Mouse (Mus musculus): ENCODE results near the gene Cst12. TPM values are rescaled to one million over a fixed set of nuclear protein-coding genes. Genes with fewer than 3 reads are reported as not detected.
"Not testable (repeated sequence)": the region's sequence is repeated elsewhere in the genome, so short reads cannot be mapped to it uniquely, and the experiment has no call there.

Gene Cst12
- 0.67 TPM in 1 of 2 replicates, not detected in the other for polyA plus RNA-seq (2015; fragmentation: Nextera tagmentation; extraction: Ambion mirVana)

- H3K4me2 ChIP-seq (replicated peaks), result no peak within 1 kb of the TSS
- WGBS, result 95% methylated on average over 6 of the region's 6 CpGs
- H3K9me3 ChIP-seq, result no peaks in the 10 kb centered on the region
- H3K27me3 ChIP-seq (replicated peaks), result no peaks in the 10 kb centered on the region
- no peak for ATAC-seq
- no peak within 1 kb of the TSS for H3K27ac ChIP-seq
- no peaks in the 10 kb centered on the region for H3K36me3 ChIP-seq
- H3K4me1 ChIP-seq (replicated peaks), result no peaks in the 10 kb centered on the region
- H3K9ac ChIP-seq, result no peak within 1 kb of the TSS
- no peak within 1 kb of the TSS for H3K4me3 ChIP-seq (replicated peaks)
Measured at GRCm38 (mm10) chr2:148789142-148789541, at the start of gene Cst12. Gene Cst12 (plus strand): TSS chr2:148789361.

GRCm38 (mm10) chr2:148743001-148743400 is 46.2 kb upstream of the Cst12 start:
- Histone ChIP-seq H3K36me3 (no peaks in the 10 kb centered on the region), H3K4me2 (replicated peaks) (no peak overlapping the region), H3K4me3 (replicated peaks) (no peak overlapping the region), H3K9ac (no peak overlapping the region), H3K27ac (no peak overlapping the region), H3K4me1 (replicated peaks) (no peaks in the 10 kb centered on the region), H3K9me3 (no peaks in the 10 kb centered on the region), H3K27me3 (replicated peaks) (no peaks in the 10 kb centered on the region)
- 86% methylated on average over 3 of the region's 3 CpGs for WGBS
- no peak for ATAC-seq

- H3K4me3 ChIP-seq (replicated peaks), result no peak overlapping the region
- 82% methylated on average over 3 of the region's 3 CpGs for WGBS
- ATAC-seq, result no peak
Measured at GRCm38 (mm10) chr2:148743846-148744407, 45.2 kb upstream of the Cst12 start.

GRCm38 (mm10) chr2:148750058-148750457 is 39.1 kb upstream of the Cst12 start, which contains the start of gene Cstl1:
Gene Cstl1 (plus strand): TSS chr2:148750358.
- no peaks in the 10 kb centered on the region for H3K27me3 ChIP-seq (replicated peaks)
- H3K4me1 ChIP-seq (replicated peaks), result no peaks in the 10 kb centered on the region
- no peaks in the 10 kb centered on the region for H3K9me3 ChIP-seq
- no peak for ATAC-seq
- no peak within 1 kb of the TSS for H3K27ac ChIP-seq
- H3K4me3 ChIP-seq (replicated peaks), result no peak within 1 kb of the TSS
- H3K36me3 ChIP-seq, result no peaks in the 10 kb centered on the region
- WGBS, result 88% methylated on average over 1 of the region's 1 CpGs
- H3K4me2 ChIP-seq (replicated peaks), result no peak within 1 kb of the TSS
- H3K9ac ChIP-seq, result no peak within 1 kb of the TSS

More at GRCm38 (mm10) chr2:148743846-148744407, 45.2 kb upstream of the Cst12 start:
- Histone ChIP-seq H3K4me1 (replicated peaks) (no peaks in the 10 kb centered on the region), H3K9ac (no peak overlapping the region), H3K27ac (no peak overlapping the region), H3K9me3 (no peaks in the 10 kb centered on the region), H3K4me2 (replicated peaks) (no peak overlapping the region), H3K36me3 (no peaks in the 10 kb centered on the region), H3K27me3 (replicated peaks) (no peaks in the 10 kb centered on the region)

- Histone ChIP-seq H3K27me3 (replicated peaks) (no peaks in the 10 kb centered on the region), H3K4me1 (replicated peaks) (no peaks in the 10 kb centered on the region), H3K36me3 (no peaks in the 10 kb centered on the region), H3K4me3 (replicated peaks) (peak overlapping the region; percentile 16; the same call in 1 of the 2 replicates), H3K27ac (no peak overlapping the region), H3K4me2 (replicated peaks) (peak overlapping the region; percentile 58), H3K9me3 (no peaks in the 10 kb centered on the region), H3K9ac (no peak overlapping the region)
- peak; percentile 92 for ATAC-seq
- WGBS, result 19% methylated on average over 15 of the region's 15 CpGs
Measured at GRCm38 (mm10) chr2:148751893-148752813, 37.0 kb upstream of the Cst12 start.

GRCm38 (mm10) chr2:148754310-148754846 is 34.8 kb upstream of the Cst12 start:
- no peak for ATAC-seq
- no peak overlapping the region for H3K27ac ChIP-seq
- H3K36me3 ChIP-seq, result no peaks in the 10 kb centered on the region
- no peak overlapping the region for H3K9ac ChIP-seq
- H3K27me3 ChIP-seq (replicated peaks), result no peaks in the 10 kb centered on the region
- no peak overlapping the region for H3K4me3 ChIP-seq (replicated peaks)
- no peak overlapping the region for H3K4me2 ChIP-seq (replicated peaks)
- no peaks in the 10 kb centered on the region for H3K4me1 ChIP-seq (replicated peaks)
- 76% methylated on average over 1 of the region's 1 CpGs for WGBS
- no peaks in the 10 kb centered on the region for H3K9me3 ChIP-seq

GRCm38 (mm10) chr2:148763648-148764388 is 25.3 kb upstream of the Cst12 start:
- ATAC-seq, result no peak
- WGBS, result 89% methylated on average over 1 of the region's 1 CpGs
- H3K4me3 ChIP-seq (replicated peaks), result no peak overlapping the region
- no peak overlapping the region for H3K4me2 ChIP-seq (replicated peaks)
- no peaks in the 10 kb centered on the region for H3K9me3 ChIP-seq
- no peaks in the 10 kb centered on the region for H3K27me3 ChIP-seq (replicated peaks)
- no peaks in the 10 kb centered on the region for H3K4me1 ChIP-seq (replicated peaks)
- H3K9ac ChIP-seq, result no peak overlapping the region
- H3K36me3 ChIP-seq, result no peaks in the 10 kb centered on the region
- no peak overlapping the region for H3K27ac ChIP-seq

GRCm38 (mm10) chr2:148771397-148771796 is 17.8 kb upstream of the Cst12 start, which contains the start of gene Cst11:
Gene Cst11 (minus strand): TSS chr2:148771497.
- not testable (repeated sequence) for H3K36me3 ChIP-seq; H3K27ac ChIP-seq; ATAC-seq; H3K27me3 ChIP-seq (replicated peaks); H3K4me2 ChIP-seq (replicated peaks); H3K9ac ChIP-seq; H3K4me3 ChIP-seq (replicated peaks); H3K9me3 ChIP-seq; H3K4me1 ChIP-seq (replicated peaks)
- 84% methylated on average over 4 of the region's 4 CpGs for WGBS

- ATAC-seq, result no peak
- no peak within 1 kb of the TSS for H3K27ac ChIP-seq
- H3K27me3 ChIP-seq (replicated peaks), result no peaks in the 10 kb centered on the region
- H3K9ac ChIP-seq, result no peak within 1 kb of the TSS
- H3K4me1 ChIP-seq (replicated peaks), result no peaks in the 10 kb centered on the region
- WGBS, result 26% methylated on average over 1 of the region's 1 CpGs
- H3K4me2 ChIP-seq (replicated peaks), result no peak within 1 kb of the TSS
- H3K9me3 ChIP-seq, result no peaks in the 10 kb centered on the region
- no peak within 1 kb of the TSS for H3K4me3 ChIP-seq (replicated peaks)
- H3K36me3 ChIP-seq, result no peaks in the 10 kb centered on the region
Measured at GRCm38 (mm10) chr2:148781709-148782108, 7.5 kb upstream of the Cst12 start, which contains the start of gene 8030411F24Rik. Gene 8030411F24Rik (plus strand): TSS chr2:148782009.

- WGBS, result 84% methylated on average over 1 of the region's 1 CpGs
- Histone ChIP-seq H3K9me3 (no peaks in the 10 kb centered on the region), H3K27me3 (replicated peaks) (no peaks in the 10 kb centered on the region), H3K4me2 (replicated peaks) (no peak within 1 kb of the TSS), H3K9ac (no peak within 1 kb of the TSS), H3K4me3 (replicated peaks) (no peak within 1 kb of the TSS), H3K36me3 (no peaks in the 10 kb centered on the region), H3K27ac (no peak within 1 kb of the TSS), H3K4me1 (replicated peaks) (no peaks in the 10 kb centered on the region)
- no peak for ATAC-seq
Measured at GRCm38 (mm10) chr2:148798485-148798884, 9.3 kb downstream of the Cst12 start, which contains the start of gene Cst8. Gene Cst8 (plus strand): TSS chr2:148798785.

GRCm38 (mm10) chr2:148801491-148801921 is 12.3 kb downstream of the Cst12 start:
- no peak overlapping the region for H3K4me3 ChIP-seq (replicated peaks)
- no peak for ATAC-seq
- no peak overlapping the region for H3K4me2 ChIP-seq (replicated peaks)
- H3K36me3 ChIP-seq, result no peaks in the 10 kb centered on the region
- no peaks in the 10 kb centered on the region for H3K4me1 ChIP-seq (replicated peaks)
- H3K9me3 ChIP-seq, result no peaks in the 10 kb centered on the region
- no peak overlapping the region for H3K9ac ChIP-seq
- no peaks in the 10 kb centered on the region for H3K27me3 ChIP-seq (replicated peaks)
- WGBS, result 39% methylated on average over 3 of the region's 3 CpGs
- no peak overlapping the region for H3K27ac ChIP-seq

- WGBS, result 37% methylated on average over 6 of the region's 6 CpGs
- H3K36me3 ChIP-seq, result no peaks in the 10 kb centered on the region
- ATAC-seq, result no peak
Measured at GRCm38 (mm10) chr2:148806696-148807095, 17.5 kb downstream of the Cst12 start.

More at GRCm38 (mm10) chr2:148806696-148807095, 17.5 kb downstream of the Cst12 start:
- H3K27ac ChIP-seq, result no peak overlapping the region
- no peaks in the 10 kb centered on the region for H3K27me3 ChIP-seq (replicated peaks)
- H3K4me2 ChIP-seq (replicated peaks), result no peak overlapping the region
- no peaks in the 10 kb centered on the region for H3K9me3 ChIP-seq
- no peak overlapping the region for H3K4me3 ChIP-seq (replicated peaks)
- no peaks in the 10 kb centered on the region for H3K4me1 ChIP-seq (replicated peaks)
- no peak overlapping the region for H3K9ac ChIP-seq
